Mouse (Mus musculus) G1E (cell line): Measurements from ENCODE around the gene Rptor. TPM values are rescaled to one million over a fixed set of nuclear protein-coding genes. Genes with fewer than 3 reads are reported as not detected.

Source experiments
- ATAC-seq: 2 replicates; pipeline ENCODE4 v1.8.0; 2016; ENCODE audit warnings: mild to moderate bottlenecking; ENCODE audit not compliant: insufficient number of reproducible peaks, poor library complexity, low FRiP score, severe bottlenecking; ENCODE audit errors: extremely low read depth
- DNase-seq: peaks from one replicate; pipeline ENCODE4 v3.0.0; 2012; ENCODE audit warnings: low spot score
- H3K27me3 ChIP-seq: 2 replicates; pipeline ENCODE4 v1.6.1; 2012; ENCODE audit warnings: mild to moderate bottlenecking, low read length, inconsistent platforms; ENCODE audit not compliant: insufficient read depth
- H3K36me3 ChIP-seq: replicated peaks from 2 replicates; pipeline ENCODE3; 2012; ENCODE audit warnings: mild to moderate bottlenecking, inconsistent platforms
- H3K4me1 ChIP-seq: 2 replicates; pipeline ENCODE4 v1.6.1; 2012; ENCODE audit warnings: low read depth, low read length, inconsistent platforms, mixed read lengths; ENCODE audit not compliant: insufficient read depth
- H3K4me3 ChIP-seq: 2 replicates; pipeline ENCODE4 v1.5.1; 2012; ENCODE audit warnings: low read depth, mild to moderate bottlenecking, inconsistent platforms, low read length, moderate library complexity, mixed read lengths
- H3K9me3 ChIP-seq: replicated peaks from 2 replicates; pipeline ENCODE4 v1.6.1; 2012; ENCODE audit warnings: inconsistent platforms
- CTCF ChIP-seq: IDR thresholded peaks from 2 replicates; pipeline ENCODE4 v1.5.1; 2012; ENCODE audit warnings: low read depth, low read length, inconsistent platforms, mixed read lengths
- GATA1 ChIP-seq: IDR thresholded peaks from 2 replicates; pipeline ENCODE4 v1.6.1; 2012; ENCODE audit warnings: borderline replicate concordance, low read length, inconsistent platforms, mixed read lengths
- GATA2 ChIP-seq: IDR thresholded peaks from 2 replicates; pipeline ENCODE4 v1.6.1; 2012; ENCODE audit warnings: low read depth, low read length, inconsistent platforms, borderline replicate concordance
- POLR2AphosphoS5 ChIP-seq: IDR thresholded peaks from 2 replicates; pipeline ENCODE4 v1.6.1; 2012; ENCODE audit warnings: low read depth, low read length, inconsistent platforms; ENCODE audit not compliant: insufficient replicate concordance
- TAL1 ChIP-seq: conservative IDR thresholded peaks from 2 replicates; pipeline ENCODE4 v1.6.1; 2012; ENCODE audit warnings: low read depth, low read length, inconsistent platforms, mixed read lengths
- polyA plus RNA-seq: library from polyadenylated mRNA; stranded (reverse); fragments of >175 nt; gene quantifications from 2 replicates; pipeline ENCODE4 v1.2.3, GENCODE M21; 2012
- total RNA-seq, 2 experiments: library from RNA; stranded (forward) in 1 of 2; stranded (reverse) in 1 of 2; fragments of 200-1000 nt in 1 of 2; fragments of >200 nt in 1 of 2; fragmentation: Nextera tagmentation in 1 of 2; gene quantifications; 2 replicates each; pipeline ENCODE4 v1.2.3; 2014 to 2017

Rptor gene
- total and polyA plus RNA-seq, 3 experiments: 17.9 to 51.9 (median 46.5) TPM

GRCm38 (mm10) chr11:119791923-119792564 lies 189.3 kb downstream of the Rptor start:
- no peak for ATAC-seq
- peaks cover 89% of the 10 kb centered on the region for H3K36me3 ChIP-seq
- TF ChIP-seq CTCF (no peak), GATA2 (no peak), GATA1 (no peak), TAL1 (no peak), POLR2AphosphoS5 (no peak)

GRCm38 (mm10) chr11:119793378-119793777 lies 190.7 kb downstream of the Rptor start:
- TF ChIP-seq GATA1 (no peak), GATA2 (no peak), TAL1 (no peak), POLR2AphosphoS5 (no peak), CTCF (no peak)
- ATAC-seq: no peak
- H3K4me1 ChIP-seq: peaks cover 4% of the 10 kb centered on the region; the same call in 1 of the 2 replicates
- DNase-seq: no peak
- no peak overlapping the region for H3K4me3 ChIP-seq
- H3K9me3 ChIP-seq: no peaks in the 10 kb centered on the region
- H3K36me3 ChIP-seq: peaks cover 91% of the 10 kb centered on the region
- H3K27me3 ChIP-seq: no peaks in the 10 kb centered on the region

More at GRCm38 (mm10) chr11:119791923-119792564, 189.3 kb downstream of the Rptor start:
- H3K4me3 ChIP-seq: no peak overlapping the region
- H3K9me3 ChIP-seq: no peaks in the 10 kb centered on the region
- peaks cover 4% of the 10 kb centered on the region; the same call in 1 of the 2 replicates for H3K4me1 ChIP-seq
- no peaks in the 10 kb centered on the region for H3K27me3 ChIP-seq
- DNase-seq: no peak

- H3K4me1 ChIP-seq: peaks cover 4% of the 10 kb centered on the region; the same call in 1 of the 2 replicates
- no peak for DNase-seq
Measured at GRCm38 (mm10) chr11:119794020-119794419, 191.3 kb downstream of the Rptor start.

GRCm38 (mm10) chr11:119794671-119795070 lies 192.0 kb downstream of the Rptor start:
- TF ChIP-seq POLR2AphosphoS5: no peak
- TF ChIP-seq GATA1: no peak
- no peak for TF ChIP-seq GATA2
- no peak for TF ChIP-seq CTCF
- TF ChIP-seq TAL1: no peak
- no peaks in the 10 kb centered on the region for H3K27me3 ChIP-seq
- peaks cover 92% of the 10 kb centered on the region for H3K36me3 ChIP-seq
- DNase-seq (no peak), ATAC-seq (no peak)
- H3K9me3 ChIP-seq: no peaks in the 10 kb centered on the region
- no peak overlapping the region for H3K4me3 ChIP-seq
- H3K4me1 ChIP-seq: peaks cover 2% of the 10 kb centered on the region; the same call in 1 of the 2 replicates

More at GRCm38 (mm10) chr11:119794020-119794419, 191.3 kb downstream of the Rptor start:
- TF ChIP-seq TAL1: no peak
- no peak for TF ChIP-seq POLR2AphosphoS5
- no peak for TF ChIP-seq GATA2
- TF ChIP-seq GATA1: no peak
- TF ChIP-seq CTCF: no peak
- Histone ChIP-seq H3K36me3 (peaks cover 91% of the 10 kb centered on the region), H3K27me3 (no peaks in the 10 kb centered on the region), H3K4me3 (no peak overlapping the region), H3K9me3 (no peaks in the 10 kb centered on the region)
- no peak for ATAC-seq

GRCm38 (mm10) chr11:119796406-119796805 lies 193.7 kb downstream of the Rptor start:
- TF ChIP-seq TAL1 (no peak), GATA1 (no peak), CTCF (no peak), GATA2 (no peak)

GRCm38 (mm10) chr11:119796846-119797245 lies 194.1 kb downstream of the Rptor start:
- Histone ChIP-seq H3K4me1 (no peaks in the 10 kb centered on the region), H3K36me3 (peaks cover 96% of the 10 kb centered on the region), H3K4me3 (no peak overlapping the region), H3K9me3 (no peaks in the 10 kb centered on the region), H3K27me3 (no peaks in the 10 kb centered on the region)
- ATAC-seq: no peak
- no peak for TF ChIP-seq GATA1
- no peak for TF ChIP-seq TAL1
- TF ChIP-seq POLR2AphosphoS5: no peak
- no peak for TF ChIP-seq CTCF
- TF ChIP-seq GATA2: no peak
- no peak for DNase-seq

More at GRCm38 (mm10) chr11:119796406-119796805, 193.7 kb downstream of the Rptor start:
- no peaks in the 10 kb centered on the region for H3K9me3 ChIP-seq
- no peak for ATAC-seq
- H3K27me3 ChIP-seq: no peaks in the 10 kb centered on the region
- no peaks in the 10 kb centered on the region for H3K4me1 ChIP-seq
- peaks cover 93% of the 10 kb centered on the region for H3K36me3 ChIP-seq
- H3K4me3 ChIP-seq: no peak overlapping the region
- DNase-seq: no peak
